Mouse (Mus musculus): Measurements from ENCODE around the gene Pnma5.

GRCm38 (mm10) chrX:72987520-72987905 lies 49.4 kb downstream of the Pnma5 start:
- TF ChIP-seq CTCF (IDR thresholded peaks at IDR 0.05; ENCODE audit: extremely low read depth, insufficient read length, insufficient replicate concordance, low read depth, low read length) (no peak), POLR2A (IDR thresholded peaks at IDR 0.05; ENCODE audit: low read depth, low read length) (no peak)
